Mouse (Mus musculus): Measurements from ENCODE around the gene Nr5a2.

DNA sequence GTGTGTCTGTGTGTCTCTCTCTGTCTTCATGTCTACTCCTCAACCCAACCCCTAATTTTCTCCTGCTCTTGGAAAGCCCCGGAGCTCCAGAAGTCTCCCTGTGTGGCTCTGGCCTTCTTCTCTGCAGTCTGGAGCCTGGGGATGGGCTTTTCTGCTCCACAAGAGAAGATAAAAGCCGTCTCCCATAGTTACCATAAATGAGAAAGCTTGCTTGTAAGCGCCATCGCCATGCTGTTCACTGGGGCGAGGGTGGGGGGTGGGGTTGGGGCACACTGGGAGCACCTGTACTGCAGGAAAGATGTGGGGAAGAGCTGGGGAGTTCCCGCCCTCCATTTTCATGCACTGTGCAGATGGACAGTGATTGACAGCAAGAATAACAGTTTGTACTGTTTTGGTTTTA is 71.5 kb downstream of the Nr5a2 start:
- TF ChIP-seq CTCF (IDR thresholded peaks at IDR 0.05; ENCODE audit: borderline replicate concordance, extremely low read depth, insufficient read depth, insufficient read length), result no peak
- no peak for TF ChIP-seq POLR2A (IDR thresholded peaks at IDR 0.05; ENCODE audit: borderline replicate concordance, extremely low read depth, insufficient read depth, insufficient read length, poor library complexity, severe bottlenecking)

Measured in brain, embryonic 14.5 days (tissue).